Mouse (Mus musculus): Measurements from ENCODE around the gene A530084C06Rik. TPM values are rescaled to one million over a fixed set of nuclear protein-coding genes. Genes with fewer than 3 reads are reported as not detected.

The A530084C06Rik gene
- polyA plus RNA-seq, 1 experiment from 2014 or later, result not detected

GRCm38 (mm10) chr13:31524976-31525375 lies 34.2 kb downstream of the A530084C06Rik start:
- Histone ChIP-seq H3K4me1 (ENCODE audit: insufficient read depth, low read depth, low read length) (no peaks in the 10 kb centered on the region), H3K27me3 (replicated peaks; ENCODE audit: insufficient read depth, low read length) (no peaks in the 10 kb centered on the region), H3K4me3 (ENCODE audit: low read depth, low read length) (no peak overlapping the region), H3K27ac (ENCODE audit: low read length) (no peak overlapping the region), H3K9me3 (ENCODE audit: low read length) (no peaks in the 10 kb centered on the region), H3K36me3 (ENCODE audit: insufficient read depth, low read length) (no peaks in the 10 kb centered on the region), H3K4me2 (replicated peaks; ENCODE audit: low read depth, low read length) (no peak overlapping the region), H3K9ac (replicated peaks; ENCODE audit: low read depth) (no peak overlapping the region)
- WGBS, result 55% methylated on average over 4 of the region's 4 CpGs
- no peak for ATAC-seq
- TF ChIP-seq EP300 (IDR thresholded peaks at IDR 0.05), result no peak
- no peak for TF ChIP-seq CTCF (IDR thresholded peaks at IDR 0.05)
- no peak for DNase-seq (ENCODE audit: low spot score)

- 29% methylated on average over 9 of the region's 9 CpGs for WGBS
These were observed 40.2 kb downstream of the A530084C06Rik start for GRCm38 (mm10) chr13:31518971-31519370.

GRCm38 (mm10) chr13:31518411-31518886 lies 40.7 kb downstream of the A530084C06Rik start:
- Histone ChIP-seq H3K4me3 (ENCODE audit: low read depth, low read length) (no peak overlapping the region), H3K9me3 (ENCODE audit: low read length) (no peaks in the 10 kb centered on the region), H3K36me3 (ENCODE audit: insufficient read depth, low read length) (no peaks in the 10 kb centered on the region), H3K9ac (replicated peaks; ENCODE audit: low read depth) (no peak overlapping the region), H3K27ac (ENCODE audit: low read length) (0 out of 2 replicates have a peak overlapping the region, but pooled peaks have one; percentile 15), H3K4me2 (replicated peaks; ENCODE audit: low read depth, low read length) (no peak overlapping the region), H3K27me3 (replicated peaks; ENCODE audit: insufficient read depth, low read length) (no peaks in the 10 kb centered on the region), H3K4me1 (ENCODE audit: insufficient read depth, low read depth, low read length) (no peaks in the 10 kb centered on the region)
- DNase-seq (ENCODE audit: low spot score) (peak; percentile 78), ATAC-seq (peak; percentile 74)
- no peak for TF ChIP-seq CTCF (IDR thresholded peaks at IDR 0.05)
- no peak; the same call in 1 of the 2 replicates for TF ChIP-seq EP300 (IDR thresholded peaks at IDR 0.05)
- 28% methylated on average over 10 of the region's 10 CpGs for WGBS

More at GRCm38 (mm10) chr13:31518971-31519370, 40.2 kb downstream of the A530084C06Rik start:
- Histone ChIP-seq H3K4me2 (replicated peaks; ENCODE audit: low read depth, low read length) (no peak overlapping the region), H3K9ac (replicated peaks; ENCODE audit: low read depth) (no peak overlapping the region), H3K36me3 (ENCODE audit: insufficient read depth, low read length) (no peaks in the 10 kb centered on the region), H3K9me3 (ENCODE audit: low read length) (no peaks in the 10 kb centered on the region), H3K27me3 (replicated peaks; ENCODE audit: insufficient read depth, low read length) (no peaks in the 10 kb centered on the region), H3K4me3 (ENCODE audit: low read depth, low read length) (no peak overlapping the region), H3K4me1 (ENCODE audit: insufficient read depth, low read depth, low read length) (no peaks in the 10 kb centered on the region), H3K27ac (ENCODE audit: low read length) (0 out of 2 replicates have a peak overlapping the region, but pooled peaks have one; percentile 15)
- TF ChIP-seq EP300 (IDR thresholded peaks at IDR 0.05), result no peak
- no peak for TF ChIP-seq CTCF (IDR thresholded peaks at IDR 0.05)
- ATAC-seq (peak; percentile 46), DNase-seq (ENCODE audit: low spot score) (peak; percentile 64)

GRCm38 (mm10) chr13:31515261-31515660 lies 43.9 kb downstream of the A530084C06Rik start:
- peak; percentile 14 for DNase-seq (ENCODE audit: low spot score)
- TF ChIP-seq EP300 (IDR thresholded peaks at IDR 0.05) (no peak), CTCF (IDR thresholded peaks at IDR 0.05) (no peak)
- no peak; the same call in 1 of the 2 replicates for ATAC-seq

GRCm38 (mm10) chr13:31506494-31507167 lies 52.5 kb downstream of the A530084C06Rik start:
- WGBS, result 21% methylated on average over 8 of the region's 8 CpGs
- Histone ChIP-seq H3K36me3 (ENCODE audit: insufficient read depth, low read length) (no peaks in the 10 kb centered on the region), H3K27me3 (replicated peaks; ENCODE audit: insufficient read depth, low read length) (no peaks in the 10 kb centered on the region), H3K4me2 (replicated peaks; ENCODE audit: low read depth, low read length) (no peak overlapping the region), H3K4me1 (ENCODE audit: insufficient read depth, low read depth, low read length) (peaks cover 7% of the 10 kb centered on the region; the same call in 1 of the 2 replicates), H3K27ac (ENCODE audit: low read length) (no peak overlapping the region), H3K9ac (replicated peaks; ENCODE audit: low read depth) (no peak overlapping the region), H3K4me3 (ENCODE audit: low read depth, low read length) (no peak overlapping the region), H3K9me3 (ENCODE audit: low read length) (no peaks in the 10 kb centered on the region)
- TF ChIP-seq CTCF (IDR thresholded peaks at IDR 0.05) (no peak), EP300 (IDR thresholded peaks at IDR 0.05) (0 out of 2 replicates have a peak, but pooled peaks have one; percentile 35)
- DNase-seq (ENCODE audit: low spot score) (peak; percentile 63), ATAC-seq (peak; percentile 48; the same call in 1 of the 2 replicates)

More at GRCm38 (mm10) chr13:31515261-31515660, 43.9 kb downstream of the A530084C06Rik start:
- no peak overlapping the region for H3K27ac ChIP-seq (ENCODE audit: low read length)
- H3K9ac ChIP-seq (replicated peaks; ENCODE audit: low read depth), result no peak overlapping the region
- WGBS, result 80% methylated on average over 7 of the region's 7 CpGs
- H3K36me3 ChIP-seq (ENCODE audit: insufficient read depth, low read length), result no peaks in the 10 kb centered on the region
- no peaks in the 10 kb centered on the region for H3K9me3 ChIP-seq (ENCODE audit: low read length)
- no peak overlapping the region for H3K4me2 ChIP-seq (replicated peaks; ENCODE audit: low read depth, low read length)
- no peaks in the 10 kb centered on the region for H3K4me1 ChIP-seq (ENCODE audit: insufficient read depth, low read depth, low read length)
- H3K4me3 ChIP-seq (ENCODE audit: low read depth, low read length), result no peak overlapping the region
- no peaks in the 10 kb centered on the region for H3K27me3 ChIP-seq (replicated peaks; ENCODE audit: insufficient read depth, low read length)

Other genes with a start within 250 kb of the A530084C06Rik start
- gene Foxq1, start 3.2 kb downstream of the A530084C06Rik start, polyA plus RNA-seq (2015; fragmentation: Nextera tagmentation; extraction: Ambion mirVana), result 2.2 and 2.7 TPM in 2 replicates
- gene Foxf2, start 66.5 kb upstream of the A530084C06Rik start, polyA plus RNA-seq (2015; fragmentation: Nextera tagmentation; extraction: Ambion mirVana), result 14.9 and 26.6 TPM in 2 replicates
- gene Foxc1, start 247.3 kb upstream of the A530084C06Rik start, polyA plus RNA-seq (2015; fragmentation: Nextera tagmentation; extraction: Ambion mirVana), result 0.37 and 0.43 TPM in 2 replicates

Data from lung, postnatal 0 days (tissue).